ENCODE assay signal across 8 mouse cellular contexts in the genomic region with DNA sequence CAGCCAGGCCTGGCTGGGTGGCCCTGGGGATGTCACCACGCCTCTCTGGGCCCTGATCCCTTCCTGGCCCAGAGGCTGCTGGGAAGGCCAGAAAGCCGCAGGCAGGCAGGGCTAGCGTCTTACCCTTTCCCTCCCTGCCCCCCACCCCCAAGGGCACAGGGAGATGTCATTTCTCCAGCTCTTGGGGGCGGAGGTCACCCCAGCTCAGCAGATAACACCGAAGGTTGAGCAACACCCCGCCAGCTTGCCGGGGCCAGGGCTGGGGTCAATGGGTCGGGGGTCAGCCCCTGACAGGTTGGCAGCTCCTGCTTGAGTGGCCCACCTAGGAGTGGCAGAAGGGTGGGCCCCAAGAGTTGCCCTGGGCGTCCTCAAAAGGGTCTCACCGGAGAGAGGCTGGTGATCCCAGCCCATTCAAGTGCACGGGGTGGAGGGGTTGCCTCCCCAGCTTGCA. TPM values are rescaled to one million over a fixed set of nuclear protein-coding genes. Genes with fewer than 3 reads are reported as not detected.
DNase-seq lines count a peak whose midpoint lies in the region; ATAC-seq and TF ChIP-seq lines count a peak whose summit lies in the region.
"Had no signal": no experiment of that assay in that cellular context is flagged by ENCODE, and none has a peak within 500 bp of the region (broad histone marks: within the 10 kb centered on the region; RNA-seq: fewer than 3 reads in every experiment).

No protein-coding gene starts in this region.

- H3K27me3 ChIP-seq in liver, embryonic 14.5 days (ENCODE audit: control insufficient read depth, insufficient read depth, low read length): peaks cover 19% of the 10 kb centered on the region

- H3K27ac ChIP-seq in liver, embryonic 14.5 days: no peak overlapping the region

- H3K9me3 ChIP-seq in liver, embryonic 14.5 days (ENCODE audit: control insufficient read depth, low read length): no peaks in the 10 kb centered on the region

- peak; percentile 39 for DNase-seq in lung, adult 2 months
- DNase-seq in lung, postnatal 10 days: no peak
- peak; percentile 42 for DNase-seq in ZHBTc4 (ENCODE audit: low read depth, low spot score)
- DNase-seq in adrenal gland, postnatal 14 days: peak; percentile 93
- DNase-seq in liver, embryonic 14.5 days (ENCODE audit: low read depth in 3 of 3, low spot score in 3 of 3): peak in 1 of 3 experiments; percentile 36
- DNase-seq in spleen, adult 18-20 months: no peak
- DNase-seq in c-Kit-positive CD71-positive TER-119-positive erythroid progenitor cells, embryonic 14.5 days (ENCODE audit: low spot score): no peak

- no peaks in the 10 kb centered on the region; the same call in 1 of the 2 replicates for H3K4me1 ChIP-seq in lung, adult 2 months (ENCODE audit: control insufficient read depth, insufficient read depth, low read length)
- H3K4me1 ChIP-seq in liver, embryonic 14.5 days (replicated peaks; ENCODE audit: control insufficient read depth in 2 of 2, insufficient read depth in 2 of 2, low read length in 1 of 2): 0 out of 4 replicates have a peak, but pooled peaks cover 0 to 2% of the 10 kb centered on the region in 2 experiments

- no peak for TF ChIP-seq CTCF in lung, adult 2 months (IDR thresholded peaks at IDR 0.05; ENCODE audit: insufficient read depth, low read length)
- TF ChIP-seq CTCF in liver, embryonic 14.5 days (IDR thresholded peaks at IDR 0.05; ENCODE audit: low read depth): no peak

- no peak for TF ChIP-seq EP300 in liver, embryonic 14.5 days (IDR thresholded peaks at IDR 0.05; ENCODE audit: low read depth)

- H3K9ac ChIP-seq in liver, embryonic 14.5 days (replicated peaks): no peak overlapping the region

- H3K4me2 ChIP-seq in liver, embryonic 14.5 days (ENCODE audit: low read depth): peak overlapping the region; percentile 68

- H3K4me3 ChIP-seq in lung, adult 2 months (replicated peaks; ENCODE audit: extremely low read depth, low read depth, low read length): no peak overlapping the region
- no peak overlapping the region for H3K4me3 ChIP-seq in liver, embryonic 14.5 days (ENCODE audit: insufficient read depth in 1 of 2, low read depth in 2 of 2, low read length in 2 of 2)

- TF ChIP-seq POLR2A in lung, adult 2 months (IDR thresholded peaks at IDR 0.05; ENCODE audit: borderline replicate concordance, extremely low read depth, low read depth, low read length): no peak

- H3K36me3 ChIP-seq in liver, embryonic 14.5 days (replicated peaks; ENCODE audit: control insufficient read depth, insufficient read depth, low read depth): no peaks in the 10 kb centered on the region

- ATAC-seq in liver, embryonic 14.5 days (ENCODE audit: insufficient read depth): peak; percentile 7; the same call in 1 of the 2 replicates

- WGBS in lung, adult 2 months: 58% methylated on average over 11 of the region's 11 CpGs
- WGBS in liver, embryonic 14.5 days (ENCODE audit: insufficient replicate concordance): 41% methylated on average over 11 of the region's 11 CpGs

RNA-seq across cellular contexts. Expression of a gene that starts 1.0 kb away (rescaled TPM):
- polyA plus RNA-seq in lung, adult 2 months (2012; rRNA removed): 295 and 767 TPM in 2 replicates
- total RNA-seq in adrenal gland, postnatal 14 days (2021): 358 and 403 TPM in 2 replicates
- 5.4 and 17.2 TPM in 2 replicates for polyA plus RNA-seq in liver, embryonic 14.5 days (2012; rRNA removed)
- polyA plus RNA-seq in liver, embryonic 14.5 days (2014; fragmentation: Nextera tagmentation; extraction: Ambion mirVana): 12.8 and 13.2 TPM in 2 replicates

RNA-seq across cellular contexts. Expression of a gene that starts 1.9 kb away (rescaled TPM):
- polyA plus RNA-seq in lung, adult 2 months (2012; rRNA removed): 113 and 138 TPM in 2 replicates
- total RNA-seq in adrenal gland, postnatal 14 days (2021): 30.7 and 37.5 TPM in 2 replicates
- 14.6 and 15.1 TPM in 2 replicates for polyA plus RNA-seq in liver, embryonic 14.5 days (2012; rRNA removed)
- 12.3 and 12.4 TPM in 2 replicates for polyA plus RNA-seq in liver, embryonic 14.5 days (2014; fragmentation: Nextera tagmentation; extraction: Ambion mirVana)

RNA-seq across cellular contexts. Expression of a gene that starts 26.4 kb away (rescaled TPM):
- polyA plus RNA-seq in lung, adult 2 months (2012; rRNA removed): 11.3 and 11.6 TPM in 2 replicates
- 19.2 and 23.8 TPM in 2 replicates for total RNA-seq in adrenal gland, postnatal 14 days (2021)
- polyA plus RNA-seq in liver, embryonic 14.5 days (2012; rRNA removed): not detected in 2 replicates
- polyA plus RNA-seq in liver, embryonic 14.5 days (2014; fragmentation: Nextera tagmentation; extraction: Ambion mirVana): 0.96 and 2.1 TPM in 2 replicates
- total RNA-seq: common myeloid progenitor, adult 5-6 weeks had no signal

RNA-seq across cellular contexts. Expression of a gene that starts 55.8 kb away (rescaled TPM):
- 102 and 135 TPM in 2 replicates for polyA plus RNA-seq in lung, adult 2 months (2012; rRNA removed)
- 172 and 174 TPM in 2 replicates for total RNA-seq in adrenal gland, postnatal 14 days (2021)
- polyA plus RNA-seq in liver, embryonic 14.5 days (2012; rRNA removed): 75.0 and 75.9 TPM in 2 replicates
- 145 and 158 TPM in 2 replicates for polyA plus RNA-seq in liver, embryonic 14.5 days (2014; fragmentation: Nextera tagmentation; extraction: Ambion mirVana)

Comparison
In these comparisons a context has a peak if more than half of its experiments do, and no peak if none do; other contexts are left out.
1. DNase-seq: peak in lung, adult 2 months (single experiment), ZHBTc4 (single experiment) and adrenal gland, postnatal 14 days (single experiment); none in lung, postnatal 10 days (single experiment), spleen, adult 18-20 months (0 of 2) and c-Kit-positive CD71-positive TER-119-positive erythroid progenitor cells, embryonic 14.5 days (single experiment).
2. RNA of a gene that starts 1.0 kb away (polyA plus RNA-seq): 295 to 767 TPM in lung, adult 2 months; 5.4 to 17.2 TPM in liver, embryonic 14.5 days; every median in the first group is over 10 times any median in the second.